Mouse (Mus musculus): ENCODE measurements around the gene 3110040M04Rik.

The 3110040M04Rik gene

DNA sequence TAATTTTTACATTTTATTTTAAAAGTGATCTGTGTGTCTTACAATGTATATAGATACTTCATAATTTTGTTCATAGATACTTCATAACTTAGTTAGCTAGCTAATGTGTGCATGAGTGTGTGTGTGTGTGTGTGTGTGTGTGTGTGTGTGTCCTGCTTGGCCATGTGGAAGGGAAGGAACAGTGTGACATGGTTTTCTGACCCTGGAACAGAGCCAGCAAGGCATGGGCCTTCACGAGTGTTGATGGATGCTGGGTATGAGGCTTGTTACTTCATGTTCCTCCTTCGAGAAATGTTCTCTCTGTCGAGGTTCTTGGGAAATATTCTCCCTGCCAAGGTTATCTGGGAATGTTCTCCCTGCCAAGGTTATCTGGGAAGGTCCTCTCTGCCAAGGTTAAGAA, 29.8 kb downstream of the 3110040M04Rik start:
- DNase-seq (ENCODE audit: low read depth, low spot score) = no peak

DNA sequence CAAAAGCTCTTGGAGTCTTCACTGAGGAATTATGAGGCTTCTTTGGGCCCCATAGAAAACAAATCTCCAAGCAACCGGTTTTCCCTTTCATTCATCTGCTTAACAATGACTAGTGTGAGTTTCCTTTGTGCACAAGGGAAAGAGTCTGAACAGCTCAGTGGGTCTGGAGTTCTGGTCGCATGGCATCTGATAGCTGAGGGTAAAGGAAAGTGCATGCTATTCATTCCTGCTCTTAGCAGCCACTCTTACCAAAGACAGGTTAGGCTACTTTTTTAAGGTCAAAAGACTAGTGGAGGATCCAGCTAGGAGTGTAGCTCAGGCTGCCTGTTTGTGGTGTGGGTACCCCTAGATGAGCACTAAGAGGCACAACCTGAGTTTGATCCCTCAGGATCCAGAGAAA, 31.7 kb downstream of the 3110040M04Rik start:
- DNase-seq (ENCODE audit: low read depth, low spot score) = peak; percentile 63

- no peak for DNase-seq (ENCODE audit: low read depth, low spot score)
Measured at GRCm38 (mm10) chr1:151236141-151236930, 32.4 kb downstream of the 3110040M04Rik start.

- DNase-seq (ENCODE audit: low read depth, low spot score) = no peak
Measured at GRCm38 (mm10) chr1:151237780-151238179, 33.9 kb downstream of the 3110040M04Rik start.

DNA sequence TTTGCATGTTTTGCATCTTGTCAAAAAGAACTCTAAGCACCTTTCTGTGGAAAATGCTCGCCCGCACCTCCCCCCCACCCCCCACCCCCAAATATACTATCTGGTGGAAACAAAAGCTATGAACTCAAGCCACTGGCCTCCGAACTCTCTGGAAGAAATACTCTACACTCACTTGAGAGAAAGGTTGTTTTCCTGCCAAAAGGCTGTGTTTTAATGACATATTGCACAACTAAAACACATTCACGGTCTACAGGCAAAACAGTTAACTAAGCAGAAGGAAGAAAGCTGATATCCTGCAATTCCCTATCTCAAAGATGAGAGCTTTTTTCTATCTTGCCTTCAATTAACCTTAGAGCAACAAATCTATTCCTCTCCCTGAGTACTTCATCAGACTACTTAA, 39.4 kb downstream of the 3110040M04Rik start:
- no peak for DNase-seq (ENCODE audit: low read depth, low spot score)

GRCm38 (mm10) chr1:151244013-151244412, 40.1 kb downstream of the 3110040M04Rik start:
- DNase-seq (ENCODE audit: low read depth, low spot score) = no peak

DNA sequence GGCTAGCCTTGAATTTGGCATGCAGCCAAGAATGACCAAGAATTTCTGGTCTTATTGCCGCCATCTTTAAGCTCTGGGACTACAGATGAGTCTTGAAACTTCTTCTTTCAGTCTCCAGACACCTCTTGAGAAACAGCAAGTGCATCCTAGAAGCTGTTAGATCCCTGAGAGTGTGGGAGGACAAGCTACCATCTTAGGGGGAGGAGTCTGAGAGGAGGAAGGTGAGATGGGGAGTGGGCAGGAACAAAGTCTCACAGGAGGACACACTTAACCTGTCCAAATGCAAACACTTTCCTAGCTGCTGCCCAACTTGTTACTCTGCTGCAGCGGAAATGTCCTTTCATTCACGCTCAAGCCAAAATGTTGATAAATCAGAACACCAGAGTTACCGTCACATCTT, 40.8 kb downstream of the 3110040M04Rik start:
- DNase-seq (ENCODE audit: low read depth, low spot score) = peak; percentile 46

DNA sequence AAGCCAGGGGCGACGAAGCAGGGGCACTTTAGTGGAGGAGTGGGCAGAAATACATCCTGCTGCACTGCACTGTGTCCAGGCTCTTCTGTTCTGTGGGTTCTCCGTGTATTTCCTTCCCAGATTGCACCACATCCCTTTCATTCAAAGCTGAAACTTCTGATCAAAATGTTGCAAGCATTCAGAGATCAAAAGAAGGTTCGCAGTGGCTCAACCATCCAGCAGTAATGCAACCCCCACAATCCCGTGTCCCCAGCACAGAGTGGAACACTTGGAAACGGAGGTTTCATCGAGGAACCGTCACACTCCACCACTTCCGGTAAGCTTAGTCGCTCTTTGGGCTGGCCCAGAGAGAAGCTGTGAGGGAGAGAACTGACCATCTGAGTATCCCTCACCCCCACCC, 41.2 kb downstream of the 3110040M04Rik start:
- DNase-seq (ENCODE audit: low read depth, low spot score) = no peak

DNA sequence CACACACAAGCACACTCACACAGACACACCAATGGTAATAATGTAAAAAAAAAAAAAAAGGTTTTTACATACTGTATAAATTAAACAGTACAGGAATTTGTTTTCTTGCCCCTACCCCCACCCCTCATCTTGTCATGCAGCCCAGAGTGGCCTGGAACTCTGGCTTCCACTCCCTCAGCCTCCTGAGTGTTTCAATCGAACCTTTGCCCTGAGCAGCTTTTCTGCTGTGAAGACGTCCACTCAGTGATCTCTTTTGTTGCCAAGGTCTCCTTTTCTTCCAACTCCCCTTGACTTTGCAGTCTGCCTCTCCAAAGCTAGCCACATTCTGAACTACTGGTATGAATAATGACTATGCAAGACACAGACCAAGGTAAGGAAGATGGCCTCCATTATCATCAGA, 41.9 kb downstream of the 3110040M04Rik start:
- DNase-seq (ENCODE audit: low read depth, low spot score) = no peak

GRCm38 (mm10) chr1:151250109-151250508, 46.2 kb downstream of the 3110040M04Rik start:
- DNase-seq (ENCODE audit: low read depth, low spot score) = no peak

GRCm38 (mm10) chr1:151250529-151251193, 46.7 kb downstream of the 3110040M04Rik start:
- DNase-seq (ENCODE audit: low read depth, low spot score) = peak; percentile 41

GRCm38 (mm10) chr1:151251194-151252010, 47.5 kb downstream of the 3110040M04Rik start:
- DNase-seq (ENCODE audit: low read depth, low spot score) = no peak

All from ES-CJ7 (cell line).